Mouse (Mus musculus) layer of hippocampus, adult 8-10 months (tissue): ENCODE measurements around the gene Sntb2. TPM values are rescaled to one million over a fixed set of nuclear protein-coding genes. Genes with fewer than 3 reads are reported as not detected.
"Not testable (repeated sequence)": the region's sequence is repeated elsewhere in the genome, so short reads cannot be mapped to it uniquely, and the experiment has no call there.

Source experiments
- DNase-seq, 2 experiments: peaks; one replicate each; pipeline ENCODE4 v3.0.0; 2022; ENCODE audit warnings: low spot score in 2 of 2
- total RNA-seq, 4 experiments: library from RNA; stranded (reverse); gene quantifications; 2 replicates each; pipeline ENCODE4 v1.2.4; 2022

Gene Sntb2
- total RNA-seq, 4 experiments from 2014 or later = 19.2 to 32.0 (median 24.1) TPM

- DNase-seq = no peak
Observed at GRCm38 (mm10) chr8:106964573-106964972, 29.0 kb downstream of the Sntb2 start.

- no peak for DNase-seq
Observed at GRCm38 (mm10) chr8:106969964-106970363, 34.4 kb downstream of the Sntb2 start.

- no peak for DNase-seq
Observed at GRCm38 (mm10) chr8:106971916-106972315, 36.4 kb downstream of the Sntb2 start.

GRCm38 (mm10) chr8:106972538-106973264 lies 37.2 kb downstream of the Sntb2 start:
- DNase-seq = no peak

- not testable (repeated sequence) for DNase-seq
Observed at GRCm38 (mm10) chr8:106973526-106973925, 38.0 kb downstream of the Sntb2 start.

GRCm38 (mm10) chr8:106974754-106975153 lies 39.2 kb downstream of the Sntb2 start:
- DNase-seq = no peak

GRCm38 (mm10) chr8:106975764-106976163 lies 40.2 kb downstream of the Sntb2 start:
- no peak for DNase-seq

GRCm38 (mm10) chr8:106976436-106976835 lies 40.9 kb downstream of the Sntb2 start:
- no peak for DNase-seq

GRCm38 (mm10) chr8:106978755-106979251 lies 43.3 kb downstream of the Sntb2 start:
- DNase-seq = peak; percentile 45 to 54

GRCm38 (mm10) chr8:106985404-106985821 lies 49.9 kb downstream of the Sntb2 start:
- peak; percentile 50 to 51 for DNase-seq

- DNase-seq = no peak
Observed at GRCm38 (mm10) chr8:106985951-106986350, 50.4 kb downstream of the Sntb2 start.

GRCm38 (mm10) chr8:106987557-106987956 lies 52.0 kb downstream of the Sntb2 start:
- no peak for DNase-seq

- no peak for DNase-seq
Observed at GRCm38 (mm10) chr8:106991393-106991792, 55.8 kb downstream of the Sntb2 start.

- DNase-seq = not testable (repeated sequence)
Observed at GRCm38 (mm10) chr8:106996339-106996738, 60.8 kb downstream of the Sntb2 start.

GRCm38 (mm10) chr8:106997416-106997815 lies 61.9 kb downstream of the Sntb2 start:
- no peak for DNase-seq

GRCm38 (mm10) chr8:106999068-106999467 lies 63.5 kb downstream of the Sntb2 start:
- peak; percentile 56 to 61 for DNase-seq

- peak; percentile 80 to 88 for DNase-seq
Observed at GRCm38 (mm10) chr8:107002532-107002931, 67.0 kb downstream of the Sntb2 start.

- DNase-seq = no peak
Observed at GRCm38 (mm10) chr8:107007795-107008194, 72.2 kb downstream of the Sntb2 start.

- DNase-seq = no peak
Observed at GRCm38 (mm10) chr8:107012666-107013065, 77.1 kb downstream of the Sntb2 start.

- DNase-seq = no peak
Observed at GRCm38 (mm10) chr8:107014915-107015314, 79.4 kb downstream of the Sntb2 start.

GRCm38 (mm10) chr8:107023479-107023878 lies 87.9 kb downstream of the Sntb2 start:
- no peak for DNase-seq

GRCm38 (mm10) chr8:107029310-107029709 lies 93.8 kb downstream of the Sntb2 start:
- DNase-seq = no peak

GRCm38 (mm10) chr8:107030058-107030457 lies 94.5 kb downstream of the Sntb2 start:
- no peak for DNase-seq
